Mouse (Mus musculus) hindbrain, embryonic 14.5 days (tissue): Measurements from ENCODE around the gene Syndig1l. TPM values are rescaled to one million over a fixed set of nuclear protein-coding genes. Genes with fewer than 3 reads are reported as not detected.
A peak's percentile ranks its signal among the peaks of the same experiment; 100 is the strongest.

Source experiments
- ATAC-seq: fragments of 200-750 bp; cut with Nextera tagmentation; 2 replicates; pipeline ENCODE4 v1.8.0; 2017; ENCODE audit warnings: moderate number of reproducible peaks, mild to moderate bottlenecking, moderate TSS enrichment, moderate library complexity; ENCODE audit not compliant: low FRiP score
- DNase-seq: peaks from one replicate; pipeline ENCODE4 v3.0.0-alpha.2; 2015; ENCODE audit warnings: low spot score
- H3K27ac ChIP-seq: fragments of 300-500 bp; sonication (generic); 2 replicates; pipeline ENCODE4 v1.5.1; 2014; ENCODE audit warnings: mild to moderate bottlenecking, moderate library complexity
- H3K27me3 ChIP-seq: fragments of 300-500 bp; sonication (generic); 2 replicates; pipeline ENCODE4 v1.6.1; 2014; ENCODE audit warnings: mild to moderate bottlenecking, low read length, mixed read lengths; ENCODE audit not compliant: control insufficient read depth, insufficient read depth
- H3K36me3 ChIP-seq: fragments of 300-500 bp; sonication (generic); replicated peaks from 2 replicates; pipeline ENCODE4 v1.6.1; 2014; ENCODE audit not compliant: control insufficient read depth, insufficient read depth
- H3K4me1 ChIP-seq: fragments of 300-500 bp; sonication (generic); replicated peaks from 2 replicates; pipeline ENCODE4 v1.6.1; 2014; ENCODE audit warnings: antibody characterized with exemption, low read length, mixed read lengths; ENCODE audit not compliant: control insufficient read depth, insufficient read depth
- H3K4me2 ChIP-seq: fragments of 300-500 bp; sonication (generic); replicated peaks from 2 replicates; pipeline ENCODE4 v1.6.1; 2014; ENCODE audit warnings: mild to moderate bottlenecking, moderate library complexity
- H3K4me3 ChIP-seq: fragments of 300-500 bp; sonication (generic); replicated peaks from 2 replicates; pipeline ENCODE4 v1.5.1; 2014; ENCODE audit warnings: mild to moderate bottlenecking, low read length
- H3K9ac ChIP-seq: fragments of 300-500 bp; sonication (generic); 2 replicates; pipeline ENCODE4 v1.6.1; 2014
- H3K9me3 ChIP-seq: fragments of 300-500 bp; sonication (generic); 2 replicates; pipeline ENCODE4 v1.6.1; 2016; ENCODE audit warnings: low read length; ENCODE audit not compliant: control insufficient read depth
- WGBS: fragments of 180-500 bp; shearing (Covaris S2); extraction: QIAGEN DNeasy Blood & Tissue Kit; methylation state at CpG from one replicate; pipeline ENCODE4 v1.1.7; 2014; 5-methylcytosine and 5-hydroxymethylcytosine counted together
- polyA plus RNA-seq: library from polyadenylated mRNA; unstranded; fragments of >200 nt; fragmentation: Nextera tagmentation; extraction: Ambion mirVana; gene quantifications from 2 replicates; pipeline ENCODE4 v1.2.1, GENCODE M21; 2014

The Syndig1l gene
- polyA plus RNA-seq, 1 experiment from 2014 or later = 11.1 TPM

- Histone ChIP-seq H3K27ac (no peak overlapping the region), H3K4me2 (no peak overlapping the region), H3K4me3 (no peak overlapping the region), H3K4me1 (no peaks in the 10 kb centered on the region), H3K36me3 (no peaks in the 10 kb centered on the region), H3K9me3 (no peaks in the 10 kb centered on the region), H3K9ac (no peak overlapping the region), H3K27me3 (no peaks in the 10 kb centered on the region)
- DNase-seq (no peak), ATAC-seq (no peak)
- WGBS = 87% methylated on average over 9 of the region's 9 CpGs
Observed at GRCm38 (mm10) chr12:84718462-84719244, 20.0 kb upstream of the Syndig1l start.

GRCm38 (mm10) chr12:84714578-84714977 lies 15.9 kb upstream of the Syndig1l start:
- H3K36me3 ChIP-seq = no peaks in the 10 kb centered on the region
- no peak overlapping the region for H3K4me2 ChIP-seq
- ATAC-seq (no peak), DNase-seq (no peak)
- H3K4me1 ChIP-seq = no peaks in the 10 kb centered on the region
- no peak overlapping the region for H3K27ac ChIP-seq
- no peak overlapping the region for H3K9ac ChIP-seq
- no peaks in the 10 kb centered on the region for H3K9me3 ChIP-seq
- 86% methylated on average over 6 of the region's 6 CpGs for WGBS
- H3K4me3 ChIP-seq = no peak overlapping the region
- H3K27me3 ChIP-seq = no peaks in the 10 kb centered on the region

GRCm38 (mm10) chr12:84709842-84710439 lies 11.3 kb upstream of the Syndig1l start:
- Histone ChIP-seq H3K27me3 (no peaks in the 10 kb centered on the region), H3K4me1 (no peaks in the 10 kb centered on the region), H3K9me3 (no peaks in the 10 kb centered on the region), H3K27ac (no peak overlapping the region), H3K9ac (no peak overlapping the region), H3K4me3 (no peak overlapping the region), H3K36me3 (no peaks in the 10 kb centered on the region), H3K4me2 (no peak overlapping the region)
- ATAC-seq = no peak
- 39% methylated on average over 14 of the region's 14 CpGs for WGBS
- no peak for DNase-seq

- ATAC-seq = no peak
- H3K36me3 ChIP-seq = no peaks in the 10 kb centered on the region
- H3K27ac ChIP-seq = no peak overlapping the region
- no peak for DNase-seq
- no peak overlapping the region for H3K9ac ChIP-seq
- H3K27me3 ChIP-seq = no peaks in the 10 kb centered on the region
- no peak overlapping the region for H3K4me3 ChIP-seq
- no peak overlapping the region for H3K4me2 ChIP-seq
- H3K4me1 ChIP-seq = 0 out of 2 replicates have a peak, but pooled peaks cover under 1% of the 10 kb centered on the region
- H3K9me3 ChIP-seq = no peaks in the 10 kb centered on the region
- 88% methylated on average over 4 of the region's 4 CpGs for WGBS
Observed at GRCm38 (mm10) chr12:84707804-84708203, 9.2 kb upstream of the Syndig1l start.

- no peaks in the 10 kb centered on the region for H3K27me3 ChIP-seq
- 77% methylated on average over 4 of the region's 4 CpGs for WGBS
- H3K36me3 ChIP-seq = no peaks in the 10 kb centered on the region
- no peak overlapping the region for H3K27ac ChIP-seq
- H3K9me3 ChIP-seq = no peaks in the 10 kb centered on the region
- no peak overlapping the region for H3K4me3 ChIP-seq
- no peak overlapping the region for H3K4me2 ChIP-seq
- no peak for DNase-seq
- no peak for ATAC-seq
- no peak overlapping the region for H3K9ac ChIP-seq
- H3K4me1 ChIP-seq = peaks cover 6% of the 10 kb centered on the region; the same call in 1 of the 2 replicates
Observed at GRCm38 (mm10) chr12:84706886-84707285, 8.3 kb upstream of the Syndig1l start.

GRCm38 (mm10) chr12:84702586-84702985 lies 4.0 kb upstream of the Syndig1l start:
- DNase-seq (no peak), ATAC-seq (no peak)
- Histone ChIP-seq H3K4me3 (no peak overlapping the region), H3K4me2 (no peak overlapping the region), H3K9ac (no peak overlapping the region), H3K9me3 (no peaks in the 10 kb centered on the region), H3K36me3 (no peaks in the 10 kb centered on the region), H3K27me3 (peaks cover 19% of the 10 kb centered on the region), H3K4me1 (peaks cover 6% of the 10 kb centered on the region), H3K27ac (0 out of 2 replicates have a peak overlapping the region, but pooled peaks have one; percentile 17)
- whole genome bisulfite sequencing = 40% methylated on average over 7 of the region's 7 CpGs

- H3K4me2 ChIP-seq = no peak overlapping the region
- H3K27ac ChIP-seq = no peak overlapping the region
- DNase-seq = no peak
- WGBS = 94% methylated on average over 6 of the region's 6 CpGs
- H3K9ac ChIP-seq = no peak overlapping the region
- no peaks in the 10 kb centered on the region for H3K9me3 ChIP-seq
- no peaks in the 10 kb centered on the region for H3K36me3 ChIP-seq
- no peak for ATAC-seq
- H3K4me3 ChIP-seq = no peak overlapping the region
- no peaks in the 10 kb centered on the region for H3K4me1 ChIP-seq
- H3K27me3 ChIP-seq = peaks cover 9% of the 10 kb centered on the region; the same call in 1 of the 2 replicates
Observed at GRCm38 (mm10) chr12:84692141-84692540, 6.5 kb downstream of the Syndig1l start.

GRCm38 (mm10) chr12:84691347-84691746 lies 7.3 kb downstream of the Syndig1l start:
- Histone ChIP-seq H3K27ac (no peak overlapping the region), H3K27me3 (0 out of 2 replicates have a peak, but pooled peaks cover under 1% of the 10 kb centered on the region), H3K4me3 (no peak overlapping the region), H3K4me2 (no peak overlapping the region), H3K36me3 (no peaks in the 10 kb centered on the region), H3K4me1 (no peaks in the 10 kb centered on the region; the same call in 1 of the 2 replicates), H3K9me3 (no peaks in the 10 kb centered on the region), H3K9ac (no peak overlapping the region)
- no peak for ATAC-seq
- DNase-seq = no peak

- Histone ChIP-seq H3K36me3 (no peaks in the 10 kb centered on the region), H3K4me3 (no peak overlapping the region), H3K27ac (no peak overlapping the region), H3K4me2 (no peak overlapping the region), H3K4me1 (no peaks in the 10 kb centered on the region; the same call in 1 of the 2 replicates), H3K27me3 (no peaks in the 10 kb centered on the region), H3K9me3 (no peaks in the 10 kb centered on the region), H3K9ac (no peak overlapping the region)
- no peak for ATAC-seq
- WGBS = 91% methylated on average over 11 of the region's 11 CpGs
- DNase-seq = no peak
Observed at GRCm38 (mm10) chr12:84689051-84689450, 9.6 kb downstream of the Syndig1l start.
